ENCODE assay signal across 19 mouse cellular contexts in the genomic region with DNA sequence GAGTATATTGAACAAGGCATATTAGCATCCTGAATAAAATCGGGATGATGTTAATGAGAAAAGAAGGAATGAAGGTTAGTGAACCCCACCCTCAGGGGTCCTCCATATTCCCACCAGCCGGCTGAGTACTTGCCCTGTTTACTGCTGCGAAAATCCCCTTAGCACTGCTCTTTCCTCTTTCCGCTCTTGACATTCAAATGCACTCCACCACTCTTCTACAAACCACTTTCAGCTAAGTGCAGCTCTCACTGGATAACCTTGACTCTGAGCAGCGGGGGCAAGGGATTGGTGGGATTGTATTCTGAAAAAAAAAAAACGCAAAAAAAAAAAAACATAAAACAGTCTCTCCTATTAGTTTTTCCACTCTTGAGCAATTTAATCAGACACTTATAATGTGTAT.
DNase-seq lines count a peak whose midpoint lies in the region; ATAC-seq and TF ChIP-seq lines count a peak whose summit lies in the region.
"Had no signal": no experiment of that assay in that cellular context is flagged by ENCODE, and none has a peak within 500 bp of the region (broad histone marks: within the 10 kb centered on the region; RNA-seq: fewer than 3 reads in every experiment).

No protein-coding gene starts in this region.

- no peak for TF ChIP-seq CTCF in forebrain, postnatal 0 days (IDR thresholded peaks at IDR 0.05; ENCODE audit: low read depth)
- TF ChIP-seq CTCF in lung, adult 2 months (IDR thresholded peaks at IDR 0.05; ENCODE audit: insufficient read depth, low read length), result no peak
- TF ChIP-seq CTCF in brain, embryonic 14.5 days (IDR thresholded peaks at IDR 0.05; ENCODE audit: borderline replicate concordance, extremely low read depth, insufficient read depth, insufficient read length), result no peak

- no peaks in the 10 kb centered on the region for H3K9me3 ChIP-seq in forebrain, postnatal 0 days (ENCODE audit: low read length)
- H3K9me3 ChIP-seq in forebrain, embryonic 15.5 days, result no peaks in the 10 kb centered on the region
- no peaks in the 10 kb centered on the region for H3K9me3 ChIP-seq in lung, embryonic 16.5 days (ENCODE audit: control insufficient read depth, low read length)
- H3K9me3 ChIP-seq: forebrain, embryonic 10.5 days; hindbrain, embryonic 12.5 days; hindbrain, embryonic 15.5 days had no signal

- no peaks in the 10 kb centered on the region for H3K27me3 ChIP-seq in forebrain, postnatal 0 days (ENCODE audit: insufficient read depth, low read length)
- no peaks in the 10 kb centered on the region for H3K27me3 ChIP-seq in forebrain, embryonic 15.5 days
- H3K27me3 ChIP-seq in lung, embryonic 16.5 days (ENCODE audit: control insufficient read depth, insufficient read depth, low read depth, low read length), result no peaks in the 10 kb centered on the region
- H3K27me3 ChIP-seq: hindbrain, embryonic 12.5 days; hindbrain, embryonic 15.5 days had no signal

- DNase-seq in forebrain, postnatal 0 days, result no peak
- no peak for DNase-seq in lung, adult 2 months
- DNase-seq in ES-CJ7 (ENCODE audit: low read depth, low spot score), result peak; percentile 22
- peak; percentile 49 for DNase-seq in brain, embryonic 14.5 days (ENCODE audit: low read depth)
- DNase-seq: adrenal gland, adult 8-10 months; adrenal gland, postnatal 25 days; cerebellum, adult 18-20 months; cerebellum, adult 9-10 months; cerebellum, postnatal 14 days; gastrocnemius, postnatal 14 days; heart, adult 11 months had no signal

- no peak overlapping the region for H3K4me3 ChIP-seq in forebrain, postnatal 0 days (ENCODE audit: low read depth, low read length)
- no peak overlapping the region for H3K4me3 ChIP-seq in forebrain, embryonic 15.5 days
- H3K4me3 ChIP-seq in lung, embryonic 16.5 days (ENCODE audit: low read length), result no peak overlapping the region
- no peak overlapping the region for H3K4me3 ChIP-seq in lung, adult 2 months (replicated peaks; ENCODE audit: extremely low read depth, low read depth, low read length)
- H3K4me3 ChIP-seq: forebrain, embryonic 10.5 days; hindbrain, embryonic 12.5 days; hindbrain, embryonic 15.5 days had no signal

- peak; percentile 21; the same call in 1 of the 2 replicates for ATAC-seq in forebrain, postnatal 0 days
- ATAC-seq in forebrain, embryonic 15.5 days (replicated peaks), result no peak
- peak; percentile 40; the same call in 1 of the 2 replicates for ATAC-seq in lung, embryonic 16.5 days (ENCODE audit: low read depth)
- ATAC-seq: activated CD4-positive, CD25-positive, alpha-beta regulatory T cell, adult 4 months; CD4-positive, CD25-positive, alpha-beta regulatory T cell, adult 4 months had no signal

- H3K4me1 ChIP-seq in forebrain, postnatal 0 days (ENCODE audit: insufficient read depth), result peaks cover 3% of the 10 kb centered on the region; the same call in 1 of the 2 replicates
- peaks cover 8% of the 10 kb centered on the region; the same call in 1 of the 2 replicates for H3K4me1 ChIP-seq in forebrain, embryonic 15.5 days
- peaks cover 4% of the 10 kb centered on the region; the same call in 1 of the 2 replicates for H3K4me1 ChIP-seq in lung, embryonic 16.5 days (replicated peaks; ENCODE audit: control insufficient read depth, insufficient read depth, low read length)
- H3K4me1 ChIP-seq in lung, adult 2 months (ENCODE audit: control insufficient read depth, insufficient read depth, low read length), result peaks cover 10% of the 10 kb centered on the region; the same call in 1 of the 2 replicates

- H3K27ac ChIP-seq in forebrain, postnatal 0 days (ENCODE audit: low read depth, low read length), result no peak overlapping the region
- no peak overlapping the region for H3K27ac ChIP-seq in forebrain, embryonic 15.5 days (replicated peaks)
- H3K27ac ChIP-seq in lung, embryonic 16.5 days (ENCODE audit: low read length), result no peak overlapping the region
- H3K27ac ChIP-seq: forebrain, embryonic 10.5 days; hindbrain, embryonic 12.5 days; hindbrain, embryonic 15.5 days had no signal

- no peak overlapping the region for H3K4me2 ChIP-seq in forebrain, postnatal 0 days (ENCODE audit: low read depth)
- H3K4me2 ChIP-seq in forebrain, embryonic 15.5 days (replicated peaks), result no peak overlapping the region
- H3K4me2 ChIP-seq in lung, embryonic 16.5 days (ENCODE audit: low read depth, low read length), result no peak overlapping the region
- H3K4me2 ChIP-seq: heart, embryonic 11.5 days; hindbrain, embryonic 12.5 days; hindbrain, embryonic 15.5 days had no signal

- 58% methylated on average over 6 of the region's 6 CpGs for WGBS in forebrain, postnatal 0 days
- 74% methylated on average over 6 of the region's 6 CpGs for WGBS in forebrain, embryonic 15.5 days
- 61% methylated on average over 6 of the region's 6 CpGs for WGBS in lung, embryonic 16.5 days
- WGBS in lung, adult 2 months, result 70% methylated on average over 6 of the region's 6 CpGs

- no peak for TF ChIP-seq POLR2A in lung, adult 2 months (IDR thresholded peaks at IDR 0.05; ENCODE audit: borderline replicate concordance, extremely low read depth, low read depth, low read length)
- no peak for TF ChIP-seq POLR2A in brain, embryonic 14.5 days (IDR thresholded peaks at IDR 0.05; ENCODE audit: borderline replicate concordance, extremely low read depth, insufficient read depth, insufficient read length, poor library complexity, severe bottlenecking)

- no peak overlapping the region for H3K9ac ChIP-seq in forebrain, postnatal 0 days
- H3K9ac ChIP-seq in forebrain, embryonic 15.5 days (replicated peaks), result no peak overlapping the region
- H3K9ac ChIP-seq in lung, embryonic 16.5 days (ENCODE audit: low read length), result no peak overlapping the region
- H3K9ac ChIP-seq: hindbrain, embryonic 12.5 days; hindbrain, embryonic 15.5 days had no signal

- H3K36me3 ChIP-seq in forebrain, postnatal 0 days (ENCODE audit: insufficient read depth), result no peaks in the 10 kb centered on the region
- H3K36me3 ChIP-seq in forebrain, embryonic 15.5 days, result no peaks in the 10 kb centered on the region
- no peaks in the 10 kb centered on the region for H3K36me3 ChIP-seq in lung, embryonic 16.5 days (ENCODE audit: control insufficient read depth, insufficient read depth, low read length)
- H3K36me3 ChIP-seq: forebrain, embryonic 10.5 days; hindbrain, embryonic 12.5 days; hindbrain, embryonic 15.5 days had no signal

Comparison
In these comparisons a context has a peak if more than half of its experiments do, and no peak if none do; other contexts are left out.
1. DNase-seq: peak in ES-CJ7 (single experiment) and brain, embryonic 14.5 days (single experiment); none in forebrain, postnatal 0 days (single experiment) and lung, adult 2 months (single experiment).